Mouse (Mus musculus): ENCODE data around the gene Gm7544. TPM values are rescaled to one million over a fixed set of nuclear protein-coding genes. Genes with fewer than 3 reads are reported as not detected.
"Not testable (repeated sequence)": the region's sequence is repeated elsewhere in the genome, so short reads cannot be mapped to it uniquely, and the experiment has no call there.

Gm7544 gene
- total RNA-seq, 2 experiments from 2014 or later = not detected

GRCm38 (mm10) chr1:82966413-82966812 is 10.6 kb upstream of the Gm7544 start:
- DNase-seq (ENCODE audit: low spot score in 2 of 2) = no peak
- no peak for TF ChIP-seq CTCF (conservative IDR thresholded peaks at IDR 0.05)
- H3K4me3 ChIP-seq = no peak overlapping the region
- no peak overlapping the region for H3K27ac ChIP-seq

GRCm38 (mm10) chr1:82959870-82960385 is 4.1 kb upstream of the Gm7544 start, which contains the start of gene Gm47955:
Gm47955 (plus strand) TSS chr1:82960286.
- no peak for TF ChIP-seq CTCF (conservative IDR thresholded peaks at IDR 0.05)
- no peak within 1 kb of the TSS for H3K4me3 ChIP-seq
- no peak within 1 kb of the TSS for H3K27ac ChIP-seq
- no peak for DNase-seq (ENCODE audit: low spot score in 2 of 2)

GRCm38 (mm10) chr1:82948601-82949000 is 7.2 kb downstream of the Gm7544 start:
- Histone ChIP-seq H3K4me3 (no peak overlapping the region), H3K27ac (no peak overlapping the region)
- DNase-seq (ENCODE audit: low spot score in 2 of 2) = no peak
- no peak for TF ChIP-seq CTCF (conservative IDR thresholded peaks at IDR 0.05)

- H3K4me3 ChIP-seq; H3K27ac ChIP-seq; DNase-seq (ENCODE audit: low spot score in 2 of 2): not testable (repeated sequence)
These were observed 9.8 kb downstream of the Gm7544 start for GRCm38 (mm10) chr1:82946029-82946428.

GRCm38 (mm10) chr1:82943295-82943694 is 12.5 kb downstream of the Gm7544 start, which contains the start of gene A030003K21Rik:
A030003K21Rik (minus strand) TSS chr1:82943388.
- not testable (repeated sequence) for DNase-seq (ENCODE audit: low spot score in 2 of 2); H3K27ac ChIP-seq; H3K4me3 ChIP-seq

- not testable (repeated sequence) for DNase-seq (ENCODE audit: low spot score in 2 of 2); H3K27ac ChIP-seq; H3K4me3 ChIP-seq
These were observed 13.3 kb downstream of the Gm7544 start for GRCm38 (mm10) chr1:82942505-82942904.

GRCm38 (mm10) chr1:82938666-82939065 is 17.1 kb downstream of the Gm7544 start:
- no peak for DNase-seq (ENCODE audit: low spot score in 2 of 2)
- no peak for TF ChIP-seq CTCF (conservative IDR thresholded peaks at IDR 0.05)

GRCm38 (mm10) chr1:82931326-82931725 is 24.5 kb downstream of the Gm7544 start, which contains the start of gene Gm6217:
Gm6217 (minus strand) TSS chr1:82931399.
- H3K27ac ChIP-seq; H3K4me3 ChIP-seq; DNase-seq (ENCODE audit: low spot score in 2 of 2): not testable (repeated sequence)

More at GRCm38 (mm10) chr1:82938666-82939065, 17.1 kb downstream of the Gm7544 start:
- no peak overlapping the region for H3K4me3 ChIP-seq
- H3K27ac ChIP-seq = no peak overlapping the region

- DNase-seq (ENCODE audit: low spot score in 2 of 2); H3K4me3 ChIP-seq; H3K27ac ChIP-seq: not testable (repeated sequence)
These were observed 25.3 kb downstream of the Gm7544 start for GRCm38 (mm10) chr1:82930558-82930957.

GRCm38 (mm10) chr1:82924650-82925049 is 31.2 kb downstream of the Gm7544 start, which contains the start of gene A030014E15Rik:
A030014E15Rik (plus strand) TSS chr1:82924917.
- no peak for TF ChIP-seq CTCF (conservative IDR thresholded peaks at IDR 0.05)
- Histone ChIP-seq H3K4me3 (no peak within 1 kb of the TSS), H3K27ac (no peak within 1 kb of the TSS)
- no peak for DNase-seq (ENCODE audit: low spot score in 2 of 2)

- H3K4me3 ChIP-seq; DNase-seq (ENCODE audit: low spot score in 2 of 2); H3K27ac ChIP-seq: not testable (repeated sequence)
These were observed 42.4 kb downstream of the Gm7544 start for GRCm38 (mm10) chr1:82913434-82913833.

GRCm38 (mm10) chr1:82913025-82913424 is 42.8 kb downstream of the Gm7544 start, which contains the start of gene A030005L19Rik:
A030005L19Rik (plus strand) TSS chr1:82913325.
- no peak for DNase-seq (ENCODE audit: low spot score in 2 of 2)
- H3K27ac ChIP-seq = no peak within 1 kb of the TSS
- TF ChIP-seq CTCF (conservative IDR thresholded peaks at IDR 0.05) = peak; percentile 44
- no peak within 1 kb of the TSS for H3K4me3 ChIP-seq

GRCm38 (mm10) chr1:82905886-82906285 is 49.9 kb downstream of the Gm7544 start:
- no peak overlapping the region for H3K27ac ChIP-seq
- TF ChIP-seq CTCF (conservative IDR thresholded peaks at IDR 0.05) = no peak
- H3K4me3 ChIP-seq = no peak overlapping the region
- no peak for DNase-seq (ENCODE audit: low spot score in 2 of 2)

Other genes starting within 250 kb of the Gm7544 start
- gene Mff, start 231.1 kb downstream of the Gm7544 start, total RNA-seq (2021) = 100 to 1,000 TPM; 228 to 231 TPM
- gene Tm4sf20, start 187.6 kb downstream of the Gm7544 start, total RNA-seq (2021) = not detected
- gene Gm47791, start 184.8 kb downstream of the Gm7544 start, total RNA-seq (2021) = not detected
- 10 to 100 TPM; 68.9 TPM for gene Agfg1, start 116.5 kb downstream of the Gm7544 start, total RNA-seq (2021)
- 1 to 10 TPM in 1 of 2 experiments, under 1 TPM in 1; 0.47 to 1.3 TPM for gene A030005L19Rik, start 42.7 kb downstream of the Gm7544 start, total RNA-seq (2021)
- gene A030014E15Rik, start 31.1 kb downstream of the Gm7544 start, total RNA-seq (2021) = not detected
- not detected for gene Gm6217, start 24.6 kb downstream of the Gm7544 start, total RNA-seq (2021)
- not detected for gene A030003K21Rik, start 12.6 kb downstream of the Gm7544 start, total RNA-seq (2021)
- gene Gm47955, start 4.3 kb upstream of the Gm7544 start, total RNA-seq (2021) = not detected
- not detected for gene Gm47959, start 44.5 kb upstream of the Gm7544 start, total RNA-seq (2021)
- gene Slc19a3, start 82.4 kb upstream of the Gm7544 start, total RNA-seq (2021) = 1 to 10 TPM; 3.1 to 3.2 TPM
- gene Krtap28-10, start 86.5 kb upstream of the Gm7544 start, total RNA-seq (2021) = not detected
- gene Gm47969, start 88.9 kb upstream of the Gm7544 start, total RNA-seq (2021) = not detected
- gene A030005K14Rik, start 103.4 kb upstream of the Gm7544 start, total RNA-seq (2021) = not detected
- gene Krtap28-13, start 104.9 kb upstream of the Gm7544 start, total RNA-seq (2021) = not detected
- gene Ccl20, start 160.8 kb upstream of the Gm7544 start, total RNA-seq (2021) = not detected
- 1 to 10 TPM in 1 of 2 experiments, under 1 TPM in 1; 0.49 to 1.2 TPM for gene Daw1, start 203.7 kb upstream of the Gm7544 start, total RNA-seq (2021)